Mouse (Mus musculus): ENCODE measurements at regions not wholly inside any gene's neighbourhood (a gene's known extent, or its start where the extent isn't known, plus 50 kb on each side); places are given as distances from the start of the nearest gene placed in this dataset.
A peak's percentile ranks its signal among the peaks of the same experiment; 100 is the strongest.
"Not testable (repeated sequence)": the region's sequence is repeated elsewhere in the genome, so short reads cannot be mapped to it uniquely, and the experiment has no call there.

DNA sequence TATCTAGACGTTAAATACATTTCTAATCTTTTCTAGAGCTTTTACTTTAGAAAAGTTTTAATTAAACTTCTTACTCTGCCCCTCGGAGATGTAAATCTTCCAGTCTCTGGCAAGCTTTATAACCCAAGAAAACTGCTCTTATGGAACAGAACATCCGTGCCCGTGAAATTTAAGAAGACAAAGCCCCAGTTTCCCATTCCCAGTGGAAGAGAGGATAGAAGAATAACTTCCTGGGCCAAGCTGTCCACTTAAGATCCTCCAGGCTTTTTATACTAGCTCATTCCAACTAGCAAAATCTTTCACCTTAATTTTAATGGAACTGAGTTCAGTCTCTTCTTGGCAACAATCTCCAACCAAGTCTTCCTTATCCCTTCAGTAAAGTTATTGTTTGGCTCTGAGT is 489.2 kb upstream of the Ccdc54 start:
- WGBS, result 70% methylated on average over 4 of the region's 4 CpGs
- H3K4me3 ChIP-seq (ENCODE audit: low read depth, low read length), result no peak overlapping the region
- no peaks in the 10 kb centered on the region for H3K4me1 ChIP-seq (ENCODE audit: control insufficient read depth, insufficient read depth, low read length)
- H3K27me3 ChIP-seq (replicated peaks; ENCODE audit: control insufficient read depth, insufficient read depth, low read length), result no peaks in the 10 kb centered on the region
- DNase-seq (ENCODE audit: low spot score), result no peak
- H3K9ac ChIP-seq (ENCODE audit: low read length), result no peak overlapping the region
- H3K36me3 ChIP-seq (ENCODE audit: control insufficient read depth, insufficient read depth, low read length), result no peaks in the 10 kb centered on the region
- H3K9me3 ChIP-seq (replicated peaks; ENCODE audit: control insufficient read depth, low read length), result no peaks in the 10 kb centered on the region
- no peak overlapping the region for H3K4me2 ChIP-seq (ENCODE audit: low read length)
- H3K27ac ChIP-seq (ENCODE audit: low read depth, low read length), result no peak overlapping the region
- ATAC-seq, result no peak

- Histone ChIP-seq H3K9me3 (replicated peaks; ENCODE audit: control insufficient read depth, low read length) (no peaks in the 10 kb centered on the region), H3K4me3 (ENCODE audit: low read depth, low read length) (no peak overlapping the region), H3K4me2 (ENCODE audit: low read length) (no peak overlapping the region), H3K27ac (ENCODE audit: low read depth, low read length) (no peak overlapping the region), H3K9ac (ENCODE audit: low read length) (no peak overlapping the region), H3K4me1 (ENCODE audit: control insufficient read depth, insufficient read depth, low read length) (no peaks in the 10 kb centered on the region), H3K36me3 (ENCODE audit: control insufficient read depth, insufficient read depth, low read length) (no peaks in the 10 kb centered on the region), H3K27me3 (replicated peaks; ENCODE audit: control insufficient read depth, insufficient read depth, low read length) (no peaks in the 10 kb centered on the region)
- ATAC-seq (no peak), DNase-seq (ENCODE audit: low spot score) (no peak)
- 69% methylated on average over 2 of the region's 2 CpGs for WGBS
Observed at GRCm38 (mm10) chr16:51048650-51049049, 457.7 kb upstream of the Ccdc54 start.

DNA sequence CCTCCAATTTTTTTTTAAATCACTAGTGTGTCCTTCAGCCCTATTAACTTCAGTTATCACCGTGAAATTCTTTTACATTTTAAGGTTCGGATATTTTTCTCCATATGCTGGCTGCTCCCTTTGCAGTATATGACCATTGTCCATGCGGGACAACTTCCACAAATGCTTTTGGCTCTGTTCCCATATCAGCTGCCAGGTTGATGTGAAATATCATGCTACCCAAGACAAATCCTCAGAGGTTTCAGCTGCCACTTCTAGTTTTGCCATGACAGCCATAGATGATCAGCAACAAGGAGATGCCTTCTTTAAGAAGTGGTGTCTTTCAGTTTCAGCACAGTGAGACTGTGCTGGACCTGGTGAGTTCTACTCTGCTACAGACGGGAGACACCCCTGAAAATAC is 457.2 kb upstream of the Ccdc54 start:
- Histone ChIP-seq H3K36me3 (ENCODE audit: control insufficient read depth, insufficient read depth, low read length) (no peaks in the 10 kb centered on the region), H3K4me3 (ENCODE audit: low read depth, low read length) (no peak overlapping the region), H3K27me3 (replicated peaks; ENCODE audit: control insufficient read depth, insufficient read depth, low read length) (no peaks in the 10 kb centered on the region), H3K27ac (ENCODE audit: low read depth, low read length) (no peak overlapping the region), H3K4me2 (ENCODE audit: low read length) (no peak overlapping the region), H3K9ac (ENCODE audit: low read length) (no peak overlapping the region), H3K9me3 (replicated peaks; ENCODE audit: control insufficient read depth, low read length) (no peaks in the 10 kb centered on the region), H3K4me1 (ENCODE audit: control insufficient read depth, insufficient read depth, low read length) (no peaks in the 10 kb centered on the region)
- no peak for ATAC-seq
- no peak for DNase-seq (ENCODE audit: low spot score)
- 90% methylated on average over 4 of the region's 4 CpGs for WGBS

DNA sequence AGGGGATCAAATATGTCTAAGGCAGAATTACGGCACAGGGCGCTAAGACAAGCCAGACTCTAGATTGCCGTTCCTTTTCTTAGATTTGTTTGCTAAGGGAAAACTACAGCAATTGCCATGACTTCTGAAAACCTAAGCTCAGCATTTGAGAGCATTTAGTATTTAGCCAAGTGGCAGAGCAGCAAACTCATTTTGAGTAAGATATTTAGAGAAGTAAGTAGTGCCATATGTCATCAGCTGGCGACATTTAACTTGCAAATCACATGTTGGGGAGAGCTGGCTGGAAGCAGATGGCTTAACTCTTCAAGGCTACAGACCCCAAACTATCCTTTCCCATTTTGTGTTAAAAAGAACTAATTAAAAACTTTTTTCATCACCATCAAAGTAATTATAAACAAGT is 450.4 kb upstream of the Ccdc54 start:
- WGBS, result 78% methylated on average over 4 of the region's 4 CpGs
- Histone ChIP-seq H3K4me3 (ENCODE audit: low read depth, low read length) (no peak overlapping the region), H3K9me3 (replicated peaks; ENCODE audit: control insufficient read depth, low read length) (no peaks in the 10 kb centered on the region), H3K27me3 (replicated peaks; ENCODE audit: control insufficient read depth, insufficient read depth, low read length) (no peaks in the 10 kb centered on the region), H3K4me1 (ENCODE audit: control insufficient read depth, insufficient read depth, low read length) (no peaks in the 10 kb centered on the region), H3K27ac (ENCODE audit: low read depth, low read length) (no peak overlapping the region), H3K9ac (ENCODE audit: low read length) (no peak overlapping the region), H3K4me2 (ENCODE audit: low read length) (no peak overlapping the region), H3K36me3 (ENCODE audit: control insufficient read depth, insufficient read depth, low read length) (no peaks in the 10 kb centered on the region)
- peak; percentile 55 for DNase-seq (ENCODE audit: low spot score)
- ATAC-seq, result peak; percentile 50; the same call in 1 of the 2 replicates

GRCm38 (mm10) chr16:51002876-51003275 is 411.9 kb upstream of the Ccdc54 start:
- peaks cover 5% of the 10 kb centered on the region; the same call in 1 of the 2 replicates for H3K4me1 ChIP-seq (ENCODE audit: control insufficient read depth, insufficient read depth, low read length)
- H3K27me3 ChIP-seq (replicated peaks; ENCODE audit: control insufficient read depth, insufficient read depth, low read length), result no peaks in the 10 kb centered on the region
- H3K36me3 ChIP-seq (ENCODE audit: control insufficient read depth, insufficient read depth, low read length), result no peaks in the 10 kb centered on the region
- DNase-seq (ENCODE audit: low spot score) (peak; percentile 10), ATAC-seq (0 out of 2 replicates have a peak, but pooled peaks have one; percentile 32)
- no peak overlapping the region for H3K27ac ChIP-seq (ENCODE audit: low read depth, low read length)
- H3K9me3 ChIP-seq (replicated peaks; ENCODE audit: control insufficient read depth, low read length), result no peaks in the 10 kb centered on the region
- H3K4me2 ChIP-seq (ENCODE audit: low read length), result no peak overlapping the region
- H3K4me3 ChIP-seq (ENCODE audit: low read depth, low read length), result no peak overlapping the region
- H3K9ac ChIP-seq (ENCODE audit: low read length), result no peak overlapping the region

DNA sequence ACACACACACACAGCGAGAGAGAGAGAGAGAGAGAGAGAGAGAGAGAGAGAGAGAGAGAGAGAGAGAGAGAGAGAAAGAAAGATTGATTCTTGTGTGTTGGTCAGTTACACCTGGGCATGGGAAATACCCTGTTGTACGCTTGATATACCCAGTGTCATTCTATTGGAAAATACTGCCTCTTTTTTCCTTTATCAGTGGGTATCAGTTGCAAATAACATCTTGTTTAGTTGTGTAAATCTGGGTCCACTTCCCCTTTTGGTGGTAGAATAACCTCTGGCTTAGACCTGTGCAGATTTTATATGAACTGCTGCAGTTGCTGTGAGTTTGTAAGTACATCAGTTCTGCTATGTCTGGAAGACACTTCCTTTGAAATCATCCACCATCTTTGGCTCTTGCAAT is 373.4 kb upstream of the Ccdc54 start:
- Histone ChIP-seq H3K36me3 (ENCODE audit: control insufficient read depth, insufficient read depth, low read length) (no peaks in the 10 kb centered on the region), H3K4me3 (ENCODE audit: low read depth, low read length) (no peak overlapping the region), H3K4me1 (ENCODE audit: control insufficient read depth, insufficient read depth, low read length) (no peaks in the 10 kb centered on the region), H3K9me3 (replicated peaks; ENCODE audit: control insufficient read depth, low read length) (no peaks in the 10 kb centered on the region), H3K4me2 (ENCODE audit: low read length) (no peak overlapping the region), H3K27ac (ENCODE audit: low read depth, low read length) (no peak overlapping the region), H3K9ac (ENCODE audit: low read length) (no peak overlapping the region), H3K27me3 (replicated peaks; ENCODE audit: control insufficient read depth, insufficient read depth, low read length) (no peaks in the 10 kb centered on the region)
- WGBS, result 92% methylated on average over 2 of the region's 2 CpGs
- ATAC-seq (no peak), DNase-seq (ENCODE audit: low spot score) (no peak)

GRCm38 (mm10) chr16:50944091-50944490 is 353.1 kb upstream of the Ccdc54 start:
- Histone ChIP-seq H3K4me2 (ENCODE audit: low read length) (no peak overlapping the region), H3K4me1 (ENCODE audit: control insufficient read depth, insufficient read depth, low read length) (no peaks in the 10 kb centered on the region), H3K4me3 (ENCODE audit: low read depth, low read length) (no peak overlapping the region), H3K9ac (ENCODE audit: low read length) (no peak overlapping the region), H3K27me3 (replicated peaks; ENCODE audit: control insufficient read depth, insufficient read depth, low read length) (no peaks in the 10 kb centered on the region), H3K27ac (ENCODE audit: low read depth, low read length) (no peak overlapping the region), H3K36me3 (ENCODE audit: control insufficient read depth, insufficient read depth, low read length) (no peaks in the 10 kb centered on the region), H3K9me3 (replicated peaks; ENCODE audit: control insufficient read depth, low read length) (no peaks in the 10 kb centered on the region)
- WGBS, result 83% methylated on average over 4 of the region's 4 CpGs
- DNase-seq (ENCODE audit: low spot score) (no peak), ATAC-seq (no peak)

GRCm38 (mm10) chr16:50943581-50943980 is 352.6 kb upstream of the Ccdc54 start:
- not testable (repeated sequence) for H3K36me3 ChIP-seq (ENCODE audit: control insufficient read depth, insufficient read depth, low read length); H3K9me3 ChIP-seq (replicated peaks; ENCODE audit: control insufficient read depth, low read length); DNase-seq (ENCODE audit: low spot score); H3K27ac ChIP-seq (ENCODE audit: low read depth, low read length); H3K4me1 ChIP-seq (ENCODE audit: control insufficient read depth, insufficient read depth, low read length); ATAC-seq; H3K4me2 ChIP-seq (ENCODE audit: low read length); H3K9ac ChIP-seq (ENCODE audit: low read length); H3K27me3 ChIP-seq (replicated peaks; ENCODE audit: control insufficient read depth, insufficient read depth, low read length); H3K4me3 ChIP-seq (ENCODE audit: low read depth, low read length)
- WGBS, result 93% methylated on average over 6 of the region's 6 CpGs

DNA sequence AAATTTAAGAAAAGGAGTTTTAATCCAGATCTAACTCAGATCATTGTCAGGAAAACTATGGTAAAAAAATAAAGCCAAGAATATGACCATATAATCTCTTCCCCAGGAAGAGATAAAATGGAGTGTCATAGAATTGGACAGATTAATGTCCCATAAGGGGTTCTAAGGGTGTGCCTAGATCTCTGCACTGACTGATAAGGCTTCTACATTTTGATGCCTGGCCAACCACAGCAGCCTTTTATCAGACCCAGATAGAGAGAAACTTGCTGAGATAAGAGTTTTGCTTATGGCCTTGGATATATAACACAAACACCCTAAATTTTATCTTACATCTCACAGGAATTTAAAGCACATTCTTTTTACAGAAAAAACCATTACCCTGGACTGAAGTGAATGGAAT is 351.3 kb upstream of the Ccdc54 start:
- no peak overlapping the region for H3K4me3 ChIP-seq (ENCODE audit: low read depth, low read length)
- no peak overlapping the region for H3K4me2 ChIP-seq (ENCODE audit: low read length)
- H3K9me3 ChIP-seq (replicated peaks; ENCODE audit: control insufficient read depth, low read length), result no peaks in the 10 kb centered on the region
- no peak for DNase-seq (ENCODE audit: low spot score)
- no peaks in the 10 kb centered on the region for H3K27me3 ChIP-seq (replicated peaks; ENCODE audit: control insufficient read depth, insufficient read depth, low read length)
- 0 out of 2 replicates have a peak, but pooled peaks cover 2% of the 10 kb centered on the region for H3K4me1 ChIP-seq (ENCODE audit: control insufficient read depth, insufficient read depth, low read length)
- no peak overlapping the region for H3K27ac ChIP-seq (ENCODE audit: low read depth, low read length)
- H3K36me3 ChIP-seq (ENCODE audit: control insufficient read depth, insufficient read depth, low read length), result no peaks in the 10 kb centered on the region
- ATAC-seq, result no peak
- H3K9ac ChIP-seq (ENCODE audit: low read length), result no peak overlapping the region
